9 mouse cellular contexts compared by ENCODE assay signal in the genomic region with DNA sequence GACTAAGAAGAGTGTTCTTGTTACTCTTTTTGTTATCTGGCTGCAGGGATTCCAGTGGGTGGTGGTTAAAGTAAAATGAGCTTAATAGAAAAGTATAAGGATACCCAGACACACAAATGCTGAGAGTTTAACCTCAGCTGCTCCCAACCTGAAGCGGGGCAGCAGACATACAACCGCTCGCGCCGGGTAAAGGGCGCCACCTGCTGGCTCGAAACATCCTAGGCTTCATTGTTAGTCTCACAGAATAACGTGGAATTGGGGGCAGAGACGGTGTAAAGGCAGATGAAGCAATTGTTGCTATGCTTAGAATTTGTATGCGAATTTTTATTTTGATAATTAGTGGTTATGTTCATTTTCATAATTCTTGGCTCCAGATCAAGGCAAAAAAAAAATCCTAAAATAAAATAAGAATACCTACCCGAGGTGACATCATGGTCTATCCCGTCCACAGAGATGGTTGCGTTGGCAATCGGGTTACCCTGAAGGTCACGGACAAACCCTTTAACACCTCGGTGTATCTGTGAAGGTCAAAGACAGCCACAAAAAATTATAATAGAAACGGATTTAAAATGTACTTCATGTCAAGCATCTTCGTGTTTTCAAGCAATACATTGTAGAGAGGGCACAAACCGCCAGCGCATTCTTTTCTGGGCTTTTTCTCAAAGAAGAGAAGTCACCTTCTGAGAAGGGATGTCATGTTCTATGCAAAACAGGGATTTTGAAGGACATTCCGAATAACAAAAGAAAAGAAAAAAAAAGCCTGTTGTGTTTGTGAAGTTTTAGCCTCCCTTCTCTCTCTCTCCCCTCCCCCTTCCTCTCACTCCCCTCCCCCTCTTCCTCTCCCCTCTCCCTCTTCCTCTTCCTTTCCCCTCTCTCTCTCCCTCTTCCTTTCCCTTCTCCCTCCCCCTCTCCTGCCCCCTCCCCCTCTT.
DNase-seq lines count a peak whose midpoint lies in the region; ATAC-seq lines count a peak whose summit lies in the region.
"Had no signal": no experiment of that assay in that cellular context is flagged by ENCODE, and none has a peak within 500 bp of the region (broad histone marks: within the 10 kb centered on the region; RNA-seq: fewer than 3 reads in every experiment).

No protein-coding gene starts in this region.

- H3K4me2 ChIP-seq in limb, embryonic 13.5 days (replicated peaks): no peak overlapping the region
- H3K4me2 ChIP-seq: embryonic facial prominence, embryonic 12.5 days had no signal

- WGBS in limb, embryonic 13.5 days: 42% methylated on average over 21 of the region's 21 CpGs

- no peaks in the 10 kb centered on the region for H3K27me3 ChIP-seq in limb, embryonic 13.5 days
- H3K27me3 ChIP-seq: embryonic facial prominence, embryonic 12.5 days had no signal

- H3K4me1 ChIP-seq in limb, embryonic 13.5 days: no peaks in the 10 kb centered on the region
- H3K4me1 ChIP-seq: embryonic facial prominence, embryonic 12.5 days had no signal

- H3K9ac ChIP-seq in limb, embryonic 13.5 days: no peak overlapping the region
- H3K9ac ChIP-seq: embryonic facial prominence, embryonic 12.5 days had no signal

- H3K36me3 ChIP-seq in limb, embryonic 13.5 days: peaks cover 22% of the 10 kb centered on the region
- H3K36me3 ChIP-seq: embryonic facial prominence, embryonic 12.5 days had no signal

- H3K9me3 ChIP-seq in limb, embryonic 13.5 days: no peaks in the 10 kb centered on the region
- H3K9me3 ChIP-seq: embryonic facial prominence, embryonic 12.5 days had no signal

- DNase-seq in 3134 (ENCODE audit: extremely low read depth, insufficient read length, low spot score) (peak; percentile 15), R1 (ENCODE audit: low read depth, low spot score) (peak; percentile 82)
- DNase-seq in cerebellum, postnatal 36 days: peak; percentile 75 to 80
- DNase-seq in gastrocnemius, postnatal 10 days: peak; percentile 86
- DNase-seq in kidney, adult 9 months: peak; percentile 63
- DNase-seq in natural killer cell, adult 2 months (ENCODE audit: low spot score in 2 of 2): peak; percentile 4 to 28
- DNase-seq in thymus, postnatal 0 days (ENCODE audit: low spot score): peak; percentile 40

- ATAC-seq in limb, embryonic 13.5 days (ENCODE audit: low FRiP score, low read depth): 0 out of 2 replicates have a peak, but pooled peaks have one; percentile 73

- no peak overlapping the region for H3K27ac ChIP-seq in limb, embryonic 13.5 days
- H3K27ac ChIP-seq: embryonic facial prominence, embryonic 12.5 days had no signal

- no peak overlapping the region for H3K4me3 ChIP-seq in limb, embryonic 13.5 days
- H3K4me3 ChIP-seq: embryonic facial prominence, embryonic 12.5 days had no signal

Comparison
In these comparisons a context has a peak if more than half of its experiments do, and no peak if none do; other contexts are left out.
1. DNase-seq: peak in every context shown above with its lines; median percentile 86 in gastrocnemius, postnatal 10 days; 82 in R1; 78 in cerebellum, postnatal 36 days; 63 in kidney, adult 9 months; 40 in thymus, postnatal 0 days; 16 in natural killer cell, adult 2 months; 15 in 3134.